16 mouse cellular contexts compared by ENCODE assay signal in the genomic region with DNA sequence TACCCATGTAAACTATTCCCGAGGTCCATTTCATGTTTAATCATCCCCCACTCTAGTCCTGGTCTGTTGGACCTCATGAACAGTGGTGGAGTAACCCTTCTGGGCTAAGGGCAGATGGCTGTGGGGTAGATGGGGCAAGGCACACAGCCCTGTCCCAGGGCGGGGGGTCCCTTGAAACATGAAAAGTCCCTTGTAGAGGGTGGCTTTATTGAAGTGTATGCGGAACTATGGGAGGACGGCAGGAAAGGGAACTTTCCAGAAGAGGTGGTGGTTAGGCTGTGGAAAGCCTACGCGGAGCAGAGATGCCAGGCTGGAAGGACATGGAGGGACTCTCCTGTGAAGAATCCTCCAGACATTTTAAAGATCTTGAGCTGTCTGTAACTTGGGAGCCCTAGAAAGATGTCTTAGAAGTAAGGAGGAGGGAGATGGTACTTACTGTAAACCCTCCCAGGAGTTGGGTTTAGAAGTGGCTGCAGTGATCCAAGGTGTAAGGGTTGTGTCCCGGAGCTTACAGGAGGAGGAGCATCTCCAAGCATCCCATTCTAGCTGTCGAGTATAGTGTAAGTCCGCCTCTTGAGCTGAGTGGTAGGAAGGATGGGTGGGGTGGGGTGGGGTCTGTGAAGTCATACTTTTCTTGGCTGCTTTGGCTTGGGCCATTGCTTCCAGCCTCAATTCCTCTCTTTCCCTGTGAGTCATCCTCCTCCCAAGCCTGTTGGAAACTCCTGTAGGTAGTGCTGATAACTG. TPM values are rescaled to one million over a fixed set of nuclear protein-coding genes. Genes with fewer than 3 reads are reported as not detected.
A peak's percentile ranks its signal among the peaks of the same experiment; 100 is the strongest.
DNase-seq lines count a peak whose midpoint lies in the region; ATAC-seq and TF ChIP-seq lines count a peak whose summit lies in the region.
"Had no signal": no experiment of that assay in that cellular context is flagged by ENCODE, and none has a peak within 500 bp of the region (broad histone marks: within the 10 kb centered on the region; RNA-seq: fewer than 3 reads in every experiment).

No protein-coding gene starts in this region.

- intact Hi-C loops in heart, adult 2 months (cut with DNase I) = loop anchor here (10.0 kb wide), 1 partner anchor 491 kb away; a partner anchor contains a TSS
- intact Hi-C loops in heart, postnatal 14 days (cut with DNase I) = loop anchor here (5.0 to 10.0 kb wide), 2 partner anchors 88 to 491 kb away; a partner anchor contains a TSS

- no peak for TF ChIP-seq CTCF in heart, adult 2 months (IDR thresholded peaks at IDR 0.05)
- no peak for TF ChIP-seq CTCF in liver, postnatal 0 days (IDR thresholded peaks at IDR 0.05; ENCODE audit: low read depth)

- H3K4me2 ChIP-seq in liver, embryonic 13.5 days = 0 out of 2 replicates have a peak overlapping the region, but pooled peaks have one; percentile 0
- no peak overlapping the region; the same call in 1 of the 2 replicates for H3K4me2 ChIP-seq in liver, embryonic 11.5 days
- peak overlapping the region; percentile 42; the same call in 1 of the 2 replicates for H3K4me2 ChIP-seq in liver, postnatal 0 days (ENCODE audit: low read depth, low read length)
- H3K4me2 ChIP-seq: embryonic facial prominence, embryonic 13.5 days; liver, embryonic 15.5 days; neural tube, embryonic 12.5 days had no signal

- H3K79me2 ChIP-seq in heart, adult 2 months (replicated peaks; ENCODE audit: control insufficient read depth, insufficient read depth, low read length) = no peaks in the 10 kb centered on the region

- H3K27me3 ChIP-seq in heart, adult 2 months (ENCODE audit: control insufficient read depth, insufficient read depth, low read length) = no peaks in the 10 kb centered on the region
- peaks cover 17% of the 10 kb centered on the region; the same call in 1 of the 2 replicates for H3K27me3 ChIP-seq in liver, embryonic 13.5 days
- H3K27me3 ChIP-seq in liver, embryonic 11.5 days (replicated peaks; ENCODE audit: control insufficient read depth, insufficient read depth, low read length) = no peaks in the 10 kb centered on the region
- no peaks in the 10 kb centered on the region for H3K27me3 ChIP-seq in liver, postnatal 0 days (ENCODE audit: insufficient read depth, low read length)
- H3K27me3 ChIP-seq: embryonic facial prominence, embryonic 13.5 days; neural tube, embryonic 12.5 days had no signal

- no peak for DNase-seq in heart, adult 2 months
- DNase-seq in heart, postnatal 14 days = no peak
- DNase-seq in liver, embryonic 13.5 days = no peak
- no peak for DNase-seq in liver, embryonic 11.5 days (ENCODE audit: low spot score)
- DNase-seq in R1 (ENCODE audit: low read depth, low spot score) = peak; percentile 55
- no peak for DNase-seq in liver, postnatal 0 days
- DNase-seq in thymus, postnatal 36 days = no peak
- DNase-seq in testis, postnatal 10 days (ENCODE audit: low spot score) = no peak
- DNase-seq: cerebellum, adult 11-12 months; gastrocnemius, postnatal 14 days; kidney, adult 11 months; thymus, adult 2 months had no signal

- H3K4me3 ChIP-seq in heart, adult 2 months = no peak overlapping the region
- H3K4me3 ChIP-seq in liver, embryonic 13.5 days (replicated peaks) = no peak overlapping the region
- H3K4me3 ChIP-seq in liver, embryonic 11.5 days (ENCODE audit: low read depth, low read length) = no peak overlapping the region
- H3K4me3 ChIP-seq in liver, postnatal 0 days (ENCODE audit: low read depth, low read length) = no peak overlapping the region
- H3K4me3 ChIP-seq: embryonic facial prominence, embryonic 13.5 days; liver, embryonic 15.5 days; neural tube, embryonic 12.5 days had no signal

- no peak for TF ChIP-seq EP300 in heart, adult 2 months (IDR thresholded peaks at IDR 0.05; ENCODE audit: insufficient read depth, low read depth, low read length)
- no peak for TF ChIP-seq EP300 in liver, postnatal 0 days (IDR thresholded peaks at IDR 0.05; ENCODE audit: low read depth)

- H3K4me1 ChIP-seq in heart, adult 2 months (ENCODE audit: control insufficient read depth, insufficient read depth, low read length) = peaks cover 10% of the 10 kb centered on the region
- peaks cover 68% of the 10 kb centered on the region for H3K4me1 ChIP-seq in liver, embryonic 13.5 days (replicated peaks)
- H3K4me1 ChIP-seq in liver, embryonic 11.5 days (replicated peaks; ENCODE audit: control insufficient read depth, insufficient read depth, low read length) = peaks cover 26% of the 10 kb centered on the region
- peaks cover 25% of the 10 kb centered on the region for H3K4me1 ChIP-seq in liver, postnatal 0 days (ENCODE audit: insufficient read depth)

- no peak overlapping the region for H3K9ac ChIP-seq in heart, adult 2 months (ENCODE audit: low read depth, low read length)
- no peak overlapping the region for H3K9ac ChIP-seq in liver, embryonic 13.5 days
- no peak overlapping the region for H3K9ac ChIP-seq in liver, embryonic 11.5 days (ENCODE audit: low read depth, low read length)
- no peak overlapping the region for H3K9ac ChIP-seq in liver, postnatal 0 days (replicated peaks)
- H3K9ac ChIP-seq: embryonic facial prominence, embryonic 13.5 days; liver, embryonic 15.5 days; neural tube, embryonic 12.5 days had no signal

- ATAC-seq in liver, embryonic 13.5 days (ENCODE audit: low read depth) = no peak
- ATAC-seq in liver, embryonic 11.5 days (replicated peaks; ENCODE audit: low FRiP score) = no peak
- no peak for ATAC-seq in liver, postnatal 0 days

- 73% methylated on average over 9 of the region's 9 CpGs for WGBS in heart, adult 2 months
- 67% methylated on average over 9 of the region's 9 CpGs for WGBS in liver, embryonic 13.5 days (ENCODE audit: insufficient replicate concordance)
- 80% methylated on average over 9 of the region's 9 CpGs for WGBS in liver, embryonic 11.5 days
- 75% methylated on average over 9 of the region's 9 CpGs for whole genome bisulfite sequencing in liver, postnatal 0 days (ENCODE audit: insufficient replicate concordance)

- H3K36me3 ChIP-seq in heart, adult 2 months (ENCODE audit: control insufficient read depth, insufficient read depth, low read length) = peaks cover 4% of the 10 kb centered on the region
- H3K36me3 ChIP-seq in liver, embryonic 13.5 days = no peaks in the 10 kb centered on the region
- no peaks in the 10 kb centered on the region for H3K36me3 ChIP-seq in liver, embryonic 11.5 days (ENCODE audit: control insufficient read depth, insufficient read depth, low read length)
- no peaks in the 10 kb centered on the region for H3K36me3 ChIP-seq in liver, postnatal 0 days (replicated peaks; ENCODE audit: insufficient read depth, low read length)
- H3K36me3 ChIP-seq: embryonic facial prominence, embryonic 13.5 days; G1E; liver, embryonic 15.5 days; neural tube, embryonic 12.5 days had no signal

- TF ChIP-seq POLR2A in heart, adult 2 months (IDR thresholded peaks at IDR 0.05; ENCODE audit: insufficient read depth, low read depth, low read length) = no peak

- peak overlapping the region; percentile 12; the same call in 1 of the 2 replicates for H3K27ac ChIP-seq in heart, adult 2 months
- no peak overlapping the region for H3K27ac ChIP-seq in liver, embryonic 13.5 days
- no peak overlapping the region for H3K27ac ChIP-seq in liver, embryonic 11.5 days (ENCODE audit: low read depth, low read length)
- H3K27ac ChIP-seq in liver, postnatal 0 days (ENCODE audit: low read depth) = no peak overlapping the region
- H3K27ac ChIP-seq: embryonic facial prominence, embryonic 13.5 days; liver, embryonic 15.5 days; neural tube, embryonic 12.5 days had no signal

- H3K9me3 ChIP-seq in liver, embryonic 13.5 days (replicated peaks) = no peaks in the 10 kb centered on the region
- H3K9me3 ChIP-seq in liver, embryonic 11.5 days (ENCODE audit: control insufficient read depth, low read length) = no peaks in the 10 kb centered on the region
- no peaks in the 10 kb centered on the region for H3K9me3 ChIP-seq in liver, postnatal 0 days (ENCODE audit: low read length)
- H3K9me3 ChIP-seq: embryonic facial prominence, embryonic 13.5 days; liver, embryonic 15.5 days; neural tube, embryonic 12.5 days had no signal

RNA-seq across cellular contexts. Expression of a gene that starts 3.3 kb away (rescaled TPM):
- total RNA-seq in heart, adult 2 months (2021) = 10 to 100 TPM; 17.3 to 19.6 TPM
- 14.1 and 22.5 TPM in 2 replicates for polyA plus RNA-seq in heart, adult 2 months (2012; rRNA removed)
- 10 to 100 TPM; 38.9 to 39.7 TPM for total RNA-seq in heart, postnatal 14 days (2021)
- polyA plus RNA-seq in liver, embryonic 13.5 days (2015; fragmentation: Nextera tagmentation; extraction: Ambion mirVana) = 7.8 and 10.6 TPM in 2 replicates
- polyA plus RNA-seq in liver, embryonic 11.5 days (2014; fragmentation: Nextera tagmentation; extraction: Ambion mirVana) = 28.3 and 30.1 TPM in 2 replicates
- 6.0 and 6.9 TPM in 2 replicates for polyA plus RNA-seq in liver, postnatal 0 days (2015; fragmentation: Nextera tagmentation; extraction: Ambion mirVana)
